Mouse (Mus musculus): ENCODE results near the gene Rab36. TPM values are rescaled to one million over a fixed set of nuclear protein-coding genes. Genes with fewer than 3 reads are reported as not detected.
"Not testable (repeated sequence)": the region's sequence is repeated elsewhere in the genome, so short reads cannot be mapped to it uniquely, and the experiment has no call there.

The Rab36 gene
- polyA plus RNA-seq, 1 experiment: 26.3 TPM

GRCm38 (mm10) chr10:75016481-75016880 is 20.4 kb upstream of the Rab36 start:
- DNase-seq (ENCODE audit: low read depth): no peak
- TF ChIP-seq POLR2A (IDR thresholded peaks at IDR 0.05; ENCODE audit: borderline replicate concordance, extremely low read depth, insufficient read depth, insufficient read length, poor library complexity, severe bottlenecking): no peak
- TF ChIP-seq CTCF (IDR thresholded peaks at IDR 0.05; ENCODE audit: borderline replicate concordance, extremely low read depth, insufficient read depth, insufficient read length): no peak

- TF ChIP-seq CTCF (IDR thresholded peaks at IDR 0.05; ENCODE audit: borderline replicate concordance, extremely low read depth, insufficient read depth, insufficient read length) (no peak), POLR2A (IDR thresholded peaks at IDR 0.05; ENCODE audit: borderline replicate concordance, extremely low read depth, insufficient read depth, insufficient read length, poor library complexity, severe bottlenecking) (no peak)
- DNase-seq (ENCODE audit: low read depth): no peak
Measured at GRCm38 (mm10) chr10:75020271-75020670, 16.6 kb upstream of the Rab36 start.

GRCm38 (mm10) chr10:75021138-75021537 is 15.7 kb upstream of the Rab36 start:
- peak; percentile 75 for DNase-seq (ENCODE audit: low read depth)
- TF ChIP-seq POLR2A (IDR thresholded peaks at IDR 0.05; ENCODE audit: borderline replicate concordance, extremely low read depth, insufficient read depth, insufficient read length, poor library complexity, severe bottlenecking) (no peak), CTCF (IDR thresholded peaks at IDR 0.05; ENCODE audit: borderline replicate concordance, extremely low read depth, insufficient read depth, insufficient read length) (peak; percentile 93)

- no peak for TF ChIP-seq POLR2A (IDR thresholded peaks at IDR 0.05; ENCODE audit: borderline replicate concordance, extremely low read depth, insufficient read depth, insufficient read length, poor library complexity, severe bottlenecking)
- TF ChIP-seq CTCF (IDR thresholded peaks at IDR 0.05; ENCODE audit: borderline replicate concordance, extremely low read depth, insufficient read depth, insufficient read length): no peak
- DNase-seq (ENCODE audit: low read depth): no peak
Measured at GRCm38 (mm10) chr10:75026491-75026890, 10.4 kb upstream of the Rab36 start.

GRCm38 (mm10) chr10:75028743-75029142 is 8.1 kb upstream of the Rab36 start:
- TF ChIP-seq CTCF (IDR thresholded peaks at IDR 0.05; ENCODE audit: borderline replicate concordance, extremely low read depth, insufficient read depth, insufficient read length) (no peak), POLR2A (IDR thresholded peaks at IDR 0.05; ENCODE audit: borderline replicate concordance, extremely low read depth, insufficient read depth, insufficient read length, poor library complexity, severe bottlenecking) (no peak)
- DNase-seq (ENCODE audit: low read depth): no peak

- TF ChIP-seq POLR2A (IDR thresholded peaks at IDR 0.05; ENCODE audit: borderline replicate concordance, extremely low read depth, insufficient read depth, insufficient read length, poor library complexity, severe bottlenecking) (no peak), CTCF (IDR thresholded peaks at IDR 0.05; ENCODE audit: borderline replicate concordance, extremely low read depth, insufficient read depth, insufficient read length) (no peak)
- DNase-seq (ENCODE audit: low read depth): no peak
Measured at GRCm38 (mm10) chr10:75029677-75030076, 7.2 kb upstream of the Rab36 start.

GRCm38 (mm10) chr10:75030234-75030633 is 6.6 kb upstream of the Rab36 start:
- DNase-seq (ENCODE audit: low read depth): no peak
- TF ChIP-seq CTCF (IDR thresholded peaks at IDR 0.05; ENCODE audit: borderline replicate concordance, extremely low read depth, insufficient read depth, insufficient read length) (no peak), POLR2A (IDR thresholded peaks at IDR 0.05; ENCODE audit: borderline replicate concordance, extremely low read depth, insufficient read depth, insufficient read length, poor library complexity, severe bottlenecking) (no peak)

GRCm38 (mm10) chr10:75031345-75032114 is 5.3 kb upstream of the Rab36 start:
- no peak for TF ChIP-seq CTCF (IDR thresholded peaks at IDR 0.05; ENCODE audit: borderline replicate concordance, extremely low read depth, insufficient read depth, insufficient read length)
- no peak for TF ChIP-seq POLR2A (IDR thresholded peaks at IDR 0.05; ENCODE audit: borderline replicate concordance, extremely low read depth, insufficient read depth, insufficient read length, poor library complexity, severe bottlenecking)
- peak; percentile 13 for DNase-seq (ENCODE audit: low read depth)

GRCm38 (mm10) chr10:75032395-75032794 is 4.5 kb upstream of the Rab36 start, which contains the start of gene Rsph14:
Gene Rsph14 (minus strand): TSS chr10:75032586.
- TF ChIP-seq CTCF (IDR thresholded peaks at IDR 0.05; ENCODE audit: borderline replicate concordance, extremely low read depth, insufficient read depth, insufficient read length) (no peak), POLR2A (IDR thresholded peaks at IDR 0.05; ENCODE audit: borderline replicate concordance, extremely low read depth, insufficient read depth, insufficient read length, poor library complexity, severe bottlenecking) (no peak)
- DNase-seq (ENCODE audit: low read depth): peak; percentile 97

GRCm38 (mm10) chr10:75042060-75042459 is 5.2 kb downstream of the Rab36 start:
- DNase-seq (ENCODE audit: low read depth): not testable (repeated sequence)

- TF ChIP-seq CTCF (IDR thresholded peaks at IDR 0.05; ENCODE audit: borderline replicate concordance, extremely low read depth, insufficient read depth, insufficient read length): no peak
- no peak for TF ChIP-seq POLR2A (IDR thresholded peaks at IDR 0.05; ENCODE audit: borderline replicate concordance, extremely low read depth, insufficient read depth, insufficient read length, poor library complexity, severe bottlenecking)
- no peak for DNase-seq (ENCODE audit: low read depth)
Measured at GRCm38 (mm10) chr10:75044459-75044858, 7.6 kb downstream of the Rab36 start.

GRCm38 (mm10) chr10:75045831-75046230 is 9.0 kb downstream of the Rab36 start:
- DNase-seq (ENCODE audit: low read depth): no peak
- TF ChIP-seq POLR2A (IDR thresholded peaks at IDR 0.05; ENCODE audit: borderline replicate concordance, extremely low read depth, insufficient read depth, insufficient read length, poor library complexity, severe bottlenecking) (no peak), CTCF (IDR thresholded peaks at IDR 0.05; ENCODE audit: borderline replicate concordance, extremely low read depth, insufficient read depth, insufficient read length) (no peak)
